Mouse (Mus musculus): ENCODE results near the gene Gm20388.

- TF ChIP-seq CTCF (conservative IDR thresholded peaks at IDR 0.05; ENCODE audit: insufficient read depth, insufficient read length, low read depth, low read length): no peak
- TF ChIP-seq POLR2A (IDR thresholded peaks at IDR 0.05; ENCODE audit: low read depth, low read length): no peak
Observed at GRCm38 (mm10) chr8:121210627-121211026, 1300.0 kb downstream of the Gm20388 start.

Measured in kidney, adult 2 months (tissue).